Mouse (Mus musculus) MEL (cell line): Measurements from ENCODE around the gene Mesd.

Experiments used
- CTCF ChIP-seq, 3 experiments: IDR thresholded peaks in 2 of 3; conservative IDR thresholded peaks in 1 of 3; 2 replicates each; pipeline ENCODE4 v1.5.1; 2011 to 2012; ENCODE audit warnings: low read length in 3 of 3, low read depth in 2 of 3, mild to moderate bottlenecking in 2 of 3, improper control_type of control experiment in 1 of 3, inconsistent platforms in 1 of 3, mixed read lengths in 1 of 3, moderate library complexity in 1 of 3; ENCODE audit not compliant: control insufficient read depth in 1 of 3, insufficient read depth in 1 of 3, poor library complexity in 1 of 3, severe bottlenecking in 1 of 3
- E2F4 ChIP-seq: IDR thresholded peaks from 2 replicates; pipeline ENCODE4 v1.6.1; 2011; ENCODE audit warnings: low read depth, low read length, improper control_type of control experiment, borderline replicate concordance
- EP300 ChIP-seq, 2 experiments: IDR thresholded peaks; 2 replicates each; pipeline ENCODE4 v1.6.1; 2011; ENCODE audit warnings: improper control_type of control experiment in 2 of 2, low read length in 2 of 2, low read depth in 1 of 2, mild to moderate bottlenecking in 1 of 2
- HCFC1 ChIP-seq: IDR thresholded peaks from 2 replicates; pipeline ENCODE4 v1.6.1; 2012; ENCODE audit warnings: low read depth, mild to moderate bottlenecking, inconsistent platforms, low read length, improper control_type of control experiment, moderate library complexity
- MAX ChIP-seq: IDR thresholded peaks from 2 replicates; pipeline ENCODE4 v1.6.1; 2011; ENCODE audit warnings: low read length, improper control_type of control experiment
- MEF2A ChIP-seq: IDR thresholded peaks from 2 replicates; pipeline ENCODE4 v1.6.1; 2014; ENCODE audit warnings: low read depth, mild to moderate bottlenecking, inconsistent platforms, low read length, improper control_type of control experiment; ENCODE audit not compliant: poor library complexity, insufficient replicate concordance, severe bottlenecking; ENCODE audit errors: extremely low read depth
- NELFE ChIP-seq: IDR thresholded peaks from 2 replicates; pipeline ENCODE4 v1.6.1; 2011; ENCODE audit warnings: low read depth, low read length, improper control_type of control experiment
- POLR2A ChIP-seq, 2 experiments: IDR thresholded peaks; 2 replicates each; pipeline ENCODE4 v1.6.1; 2011 to 2012; ENCODE audit warnings: low read length in 2 of 2, mild to moderate bottlenecking in 2 of 2, control low read depth in 1 of 2, improper control_type of control experiment in 1 of 2, low read depth in 1 of 2, moderate library complexity in 1 of 2; ENCODE audit not compliant: control insufficient read depth in 1 of 2, insufficient read depth in 1 of 2, poor library complexity in 1 of 2
- RCOR1 ChIP-seq: IDR thresholded peaks from 2 replicates; pipeline ENCODE4 v1.6.1; 2012; ENCODE audit warnings: low read depth, mild to moderate bottlenecking, inconsistent platforms, low read length, improper control_type of control experiment
- TAL1 ChIP-seq: IDR thresholded peaks from 2 replicates; pipeline ENCODE4 v1.6.1; 2012; ENCODE audit warnings: mild to moderate bottlenecking, inconsistent platforms, low read length, moderate library complexity, mixed read lengths

DNA sequence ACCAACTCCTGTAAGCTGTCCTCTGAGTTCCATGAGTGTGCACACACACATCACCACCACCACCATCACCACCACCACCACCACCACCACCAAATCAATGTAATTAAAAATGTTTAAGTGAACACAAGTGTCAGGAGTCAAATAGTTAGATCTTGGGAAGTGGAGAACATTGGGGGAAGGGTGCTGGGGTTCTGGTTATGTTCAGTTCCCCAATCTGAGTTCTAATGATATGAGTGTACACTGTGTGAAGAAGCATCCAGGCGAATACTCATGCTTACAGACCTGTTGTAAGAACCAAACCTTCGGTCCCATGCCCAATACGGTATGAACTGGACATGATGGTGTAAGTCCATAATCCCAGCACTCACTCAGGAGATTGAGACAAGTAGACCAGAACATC, 26.3 kb upstream of the Mesd start:
- TF ChIP-seq EP300 (IDR thresholded peaks at IDR 0.05; ENCODE audit: low read depth in 1 of 2, low read length in 2 of 2) (no peak), RCOR1 (no peak), POLR2A (IDR thresholded peaks at IDR 0.05; ENCODE audit: control insufficient read depth in 1 of 2, insufficient read depth in 1 of 2, low read depth in 1 of 2, low read length in 2 of 2, poor library complexity in 1 of 2) (no peak), MEF2A (no peak), MAX (no peak), TAL1 (no peak), CTCF (IDR thresholded peaks at IDR 0.05 in 2 of 3, conservative IDR thresholded peaks at IDR 0.05 in 1 of 3; ENCODE audit: control insufficient read depth in 1 of 3, insufficient read depth in 1 of 3, low read depth in 2 of 3, low read length in 3 of 3, poor library complexity in 1 of 3, severe bottlenecking in 1 of 3) (no peak), NELFE (no peak), E2F4 (no peak), HCFC1 (no peak)
